Mouse (Mus musculus) kidney, adult 2 months (tissue): Measurements from ENCODE around the gene Abhd15. TPM values are rescaled to one million over a fixed set of nuclear protein-coding genes. Genes with fewer than 3 reads are reported as not detected.
A peak's percentile ranks its signal among the peaks of the same experiment; 100 is the strongest.

Experiments used
- DNase-seq: peaks from one replicate; pipeline ENCODE4 v3.0.0; 2021
- H3K27ac ChIP-seq: fragments of 200-500 bp; 2 replicates; pipeline ENCODE4 v1.5.1; 2012; ENCODE audit warnings: low read depth, low read length, control low read depth, inconsistent platforms; ENCODE audit not compliant: insufficient read depth
- H3K27me3 ChIP-seq: fragments of 200-500 bp; replicated peaks from 2 replicates; pipeline ENCODE4 v1.6.1; 2012; ENCODE audit warnings: mild to moderate bottlenecking, moderate library complexity, low read length, inconsistent platforms; ENCODE audit not compliant: control insufficient read depth, insufficient read depth
- H3K36me3 ChIP-seq: fragments of 200-500 bp; 2 replicates; pipeline ENCODE4 v1.6.1; 2012; ENCODE audit warnings: mild to moderate bottlenecking, moderate library complexity, low read length, inconsistent platforms; ENCODE audit not compliant: control insufficient read depth, insufficient read depth
- H3K4me1 ChIP-seq: fragments of 200-500 bp; 2 replicates; pipeline ENCODE4 v1.6.1; 2011; ENCODE audit warnings: low read length; ENCODE audit not compliant: control insufficient read depth, insufficient read depth
- H3K4me3 ChIP-seq: fragments of 200-500 bp; 2 replicates; pipeline ENCODE4 v1.5.1; 2011; ENCODE audit warnings: mild to moderate bottlenecking, low read depth, low read length, control low read depth; ENCODE audit not compliant: insufficient read depth
- CTCF ChIP-seq: fragments of 200-500 bp; conservative IDR thresholded peaks from 2 replicates; pipeline ENCODE4 v1.5.1; 2011; ENCODE audit warnings: low read depth, mild to moderate bottlenecking, control low read depth, low read length, moderate library complexity, mixed read lengths; ENCODE audit not compliant: insufficient read depth, insufficient read length
- POLR2A ChIP-seq: fragments of 200-500 bp; IDR thresholded peaks from one replicate; pipeline ENCODE4 v1.6.1; 2011; ENCODE audit warnings: low read depth, low read length, control low read depth
- WGBS: fragments of 180-500 bp; shearing (Covaris S2); methylation state at CpG from one replicate; pipeline ENCODE4 v1.1.7; 2018; 5-methylcytosine and 5-hydroxymethylcytosine counted together
- polyA plus RNA-seq: library from polyadenylated mRNA; depleted of rRNA; stranded (reverse); fragments of >200 nt; gene quantifications from 2 replicates; pipeline ENCODE4 v1.2.3, GENCODE M21; 2012

Abhd15 gene
- polyA plus RNA-seq, 1 experiment = 2.7 TPM

DNA sequence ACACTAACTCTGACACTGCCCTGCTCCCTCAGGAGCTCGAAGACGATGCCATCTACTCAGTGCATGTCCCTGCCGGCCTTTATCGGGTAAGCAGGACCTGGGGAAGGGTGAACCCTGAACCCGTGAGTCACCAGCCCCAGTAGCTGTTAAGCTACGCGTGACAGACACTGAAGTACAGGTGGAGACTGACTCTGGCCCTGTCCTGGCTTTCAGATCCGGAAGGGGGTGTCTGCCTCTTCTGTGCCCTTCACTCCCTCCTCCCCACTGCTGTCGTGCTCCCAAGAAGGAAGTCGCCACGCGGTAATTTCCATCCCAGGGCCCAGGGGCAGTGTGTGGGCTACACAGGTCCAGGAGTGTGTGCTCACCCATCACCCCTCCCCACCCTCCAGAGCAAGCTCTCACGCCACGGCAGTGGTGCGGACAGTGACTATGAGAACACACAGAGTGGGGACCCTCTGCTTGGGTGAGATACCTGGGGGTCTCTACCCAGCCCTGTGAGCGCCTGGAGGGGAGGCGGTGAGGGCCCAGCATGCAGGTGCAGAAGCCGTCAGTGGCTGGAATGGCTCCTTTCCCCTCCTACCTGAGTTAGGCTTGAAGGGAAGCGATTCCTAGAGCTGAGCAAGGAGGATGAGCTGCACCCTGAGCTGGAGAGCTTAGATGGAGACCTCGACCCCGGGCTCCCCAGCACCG, 9.5 kb upstream of the Abhd15 start:
- TF ChIP-seq CTCF = no peak
- H3K36me3 ChIP-seq = no peaks in the 10 kb centered on the region; the same call in 1 of the 2 replicates
- peaks cover 7% of the 10 kb centered on the region for H3K4me1 ChIP-seq
- H3K27me3 ChIP-seq = no peaks in the 10 kb centered on the region
- H3K4me3 ChIP-seq = no peak overlapping the region
- WGBS = 72% methylated on average over 22 of the region's 22 CpGs
- H3K27ac ChIP-seq = no peak overlapping the region
- no peak for DNase-seq

- DNase-seq = peak; percentile 88
- H3K27ac ChIP-seq = no peak overlapping the region
- no peak overlapping the region for H3K4me3 ChIP-seq
Observed at GRCm38 (mm10) chr11:77506273-77506672, 8.6 kb upstream of the Abhd15 start.

DNA sequence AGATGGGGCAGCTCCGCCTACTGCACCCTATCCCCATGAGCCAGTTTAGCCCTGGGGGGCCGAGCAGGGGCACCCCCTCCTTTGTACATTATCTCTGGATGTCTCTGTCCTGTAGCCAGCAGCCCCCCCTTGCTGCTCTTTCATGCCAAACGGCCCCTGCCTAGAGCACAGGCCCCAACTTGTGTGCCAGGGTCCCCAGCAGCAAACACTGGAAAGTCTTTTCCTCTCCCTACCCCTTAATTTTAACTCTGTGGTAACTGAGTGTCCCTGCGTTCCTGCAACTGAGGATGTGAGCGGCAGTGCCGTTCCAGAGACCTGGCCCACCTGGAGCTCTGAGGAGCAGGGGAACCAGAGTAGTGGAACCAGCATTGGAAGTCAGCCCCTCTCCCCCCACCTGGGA, 8.0 kb upstream of the Abhd15 start:
- 89% methylated on average over 6 of the region's 6 CpGs for WGBS

More at GRCm38 (mm10) chr11:77506273-77506672, 8.6 kb upstream of the Abhd15 start:
- no peaks in the 10 kb centered on the region for H3K27me3 ChIP-seq
- peaks cover 7% of the 10 kb centered on the region for H3K4me1 ChIP-seq
- 32% methylated on average over 14 of the region's 14 CpGs for WGBS
- TF ChIP-seq CTCF (no peak), POLR2A (no peak)
- no peaks in the 10 kb centered on the region; the same call in 1 of the 2 replicates for H3K36me3 ChIP-seq

GRCm38 (mm10) chr11:77507426-77507825, 7.5 kb upstream of the Abhd15 start:
- Histone ChIP-seq H3K4me1 (peaks cover 9% of the 10 kb centered on the region), H3K4me3 (no peak overlapping the region), H3K27me3 (no peaks in the 10 kb centered on the region), H3K36me3 (no peaks in the 10 kb centered on the region; the same call in 1 of the 2 replicates), H3K27ac (no peak overlapping the region)
- WGBS = 78% methylated on average over 4 of the region's 4 CpGs
- TF ChIP-seq POLR2A (no peak), CTCF (no peak)
- DNase-seq = no peak

More for the DNA sequence above, 8.0 kb upstream of the Abhd15 start:
- Histone ChIP-seq H3K27me3 (no peaks in the 10 kb centered on the region), H3K4me1 (peaks cover 7% of the 10 kb centered on the region), H3K4me3 (no peak overlapping the region), H3K27ac (no peak overlapping the region), H3K36me3 (no peaks in the 10 kb centered on the region; the same call in 1 of the 2 replicates)
- DNase-seq = no peak
- TF ChIP-seq CTCF (no peak), POLR2A (no peak)

- H3K36me3 ChIP-seq = no peaks in the 10 kb centered on the region; the same call in 1 of the 2 replicates
Observed at GRCm38 (mm10) chr11:77508068-77509021, 6.6 kb upstream of the Abhd15 start.

DNA sequence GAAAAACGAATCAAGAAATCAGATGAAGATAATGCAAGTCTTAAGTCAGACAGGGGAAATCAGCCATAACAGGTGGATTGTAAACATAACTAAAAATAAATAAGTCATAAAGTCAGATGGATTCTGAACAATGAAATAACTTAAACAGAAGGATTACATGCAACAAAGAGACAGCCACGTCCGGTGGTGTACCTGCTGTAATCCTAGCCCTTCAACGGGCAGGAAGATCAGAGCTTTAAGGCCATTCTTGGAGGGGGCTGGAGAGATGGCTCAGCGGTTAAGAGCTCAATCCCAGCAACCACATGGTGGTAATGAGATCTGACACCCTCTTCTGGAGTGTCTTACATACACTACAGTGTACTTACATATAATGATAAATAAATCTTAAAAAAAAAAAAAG, 3.6 kb upstream of the Abhd15 start:
- Histone ChIP-seq H3K4me1 (peaks cover 17% of the 10 kb centered on the region), H3K4me3 (no peak overlapping the region), H3K36me3 (no peaks in the 10 kb centered on the region), H3K27ac (no peak overlapping the region), H3K27me3 (no peaks in the 10 kb centered on the region)
- 84% methylated on average over 5 of the region's 5 CpGs for whole genome bisulfite sequencing
- TF ChIP-seq CTCF (no peak), POLR2A (no peak)
- no peak for DNase-seq

More at GRCm38 (mm10) chr11:77508068-77509021, 6.6 kb upstream of the Abhd15 start:
- H3K4me3 ChIP-seq = peak overlapping the region; percentile 64
- 18% methylated on average over 49 of the region's 49 CpGs for WGBS
- H3K27me3 ChIP-seq = no peaks in the 10 kb centered on the region
- peaks cover 11% of the 10 kb centered on the region for H3K4me1 ChIP-seq
- peak; percentile 91 for DNase-seq
- TF ChIP-seq POLR2A (no peak), CTCF (peak; percentile 70)
- peak overlapping the region; percentile 24; the same call in 1 of the 2 replicates for H3K27ac ChIP-seq
